Mouse (Mus musculus) forebrain, embryonic 14.5 days (tissue): ENCODE measurements around the gene Lhx9. TPM values are rescaled to one million over a fixed set of nuclear protein-coding genes. Genes with fewer than 3 reads are reported as not detected.

Experiments
- ATAC-seq: fragments of 200-750 bp; cut with Nextera tagmentation; 2 replicates; pipeline ENCODE4 v1.8.0; 2017; ENCODE audit warnings: mild to moderate bottlenecking, moderate library complexity
- DNase-seq: peaks from one replicate; pipeline ENCODE4 v3.0.0-alpha.2; 2015; ENCODE audit warnings: low spot score
- H3K27ac ChIP-seq: fragments of 300-500 bp; sonication (generic); 2 replicates; pipeline ENCODE4 v1.5.1; 2014; ENCODE audit warnings: low read depth, mild to moderate bottlenecking, control low read depth, low read length, moderate library complexity
- H3K27me3 ChIP-seq: fragments of 300-500 bp; sonication (generic); replicated peaks from 2 replicates; pipeline ENCODE4 v1.6.1; 2014; ENCODE audit warnings: low read length, control low read depth, mixed read lengths; ENCODE audit not compliant: control insufficient read depth, insufficient read depth
- H3K36me3 ChIP-seq: fragments of 300-500 bp; sonication (generic); 2 replicates; pipeline ENCODE4 v1.6.1; 2014; ENCODE audit warnings: low read length, control low read depth; ENCODE audit not compliant: control insufficient read depth, insufficient read depth
- H3K4me1 ChIP-seq: fragments of 300-500 bp; sonication (generic); 2 replicates; pipeline ENCODE4 v1.6.1; 2014; ENCODE audit warnings: antibody characterized with exemption, low read length, control low read depth; ENCODE audit not compliant: control insufficient read depth, insufficient read depth
- H3K4me2 ChIP-seq: fragments of 300-500 bp; sonication (generic); 2 replicates; pipeline ENCODE4 v1.6.1; 2014; ENCODE audit warnings: mild to moderate bottlenecking, control low read depth, low read length
- H3K4me3 ChIP-seq: fragments of 300-500 bp; sonication (generic); 2 replicates; pipeline ENCODE4 v1.5.1; 2014; ENCODE audit warnings: low read depth, low read length, control low read depth
- H3K9ac ChIP-seq: fragments of 300-500 bp; sonication (generic); 2 replicates; pipeline ENCODE4 v1.6.1; 2014; ENCODE audit warnings: mild to moderate bottlenecking, low read length, control low read depth, moderate library complexity
- H3K9me3 ChIP-seq: fragments of 300-500 bp; sonication (generic); replicated peaks from 2 replicates; pipeline ENCODE4 v1.6.1; 2016; ENCODE audit warnings: low read length, control low read depth, mixed read lengths; ENCODE audit not compliant: control insufficient read depth
- WGBS: fragments of 180-500 bp; shearing (Covaris S2); extraction: QIAGEN DNeasy Blood & Tissue Kit; methylation state at CpG from one replicate; pipeline ENCODE4 v1.1.7; 2014; 5-methylcytosine and 5-hydroxymethylcytosine counted together
- polyA plus RNA-seq: library from polyadenylated mRNA; unstranded; fragments of >200 nt; fragmentation: Nextera tagmentation; extraction: Ambion mirVana; gene quantifications from 2 replicates; pipeline ENCODE4 v1.2.1, GENCODE M21; 2014

The Lhx9 gene
- polyA plus RNA-seq, 1 experiment from 2014 or later: 15.2 TPM

DNA sequence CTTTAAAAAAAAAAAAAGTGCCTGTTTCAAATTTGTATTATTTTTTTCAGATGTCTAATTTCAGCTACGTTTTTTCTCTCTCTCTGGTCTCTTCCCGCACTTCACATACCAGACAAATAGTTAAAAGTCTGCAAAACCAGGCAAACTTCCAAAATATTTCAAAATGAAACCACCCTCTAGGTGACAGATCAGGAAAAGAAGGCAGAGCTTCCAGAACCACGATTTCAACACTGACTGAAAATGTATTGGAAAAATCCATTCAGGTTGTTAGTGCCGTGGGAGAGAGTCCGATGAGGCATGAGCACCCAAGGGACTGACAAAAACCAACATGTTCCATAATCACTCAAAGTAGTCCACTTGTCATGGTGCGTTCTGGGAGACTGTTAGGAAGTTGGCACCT is 21.5 kb downstream of the Lhx9 start:
- H3K27ac ChIP-seq: no peak overlapping the region
- H3K36me3 ChIP-seq: no peaks in the 10 kb centered on the region
- no peak for DNase-seq
- H3K4me2 ChIP-seq: no peak overlapping the region
- H3K9me3 ChIP-seq: no peaks in the 10 kb centered on the region
- no peak for ATAC-seq
- no peak overlapping the region for H3K4me3 ChIP-seq
- WGBS: 74% methylated on average over 6 of the region's 6 CpGs
- H3K27me3 ChIP-seq: no peaks in the 10 kb centered on the region
- no peaks in the 10 kb centered on the region for H3K4me1 ChIP-seq
- H3K9ac ChIP-seq: no peak overlapping the region

GRCm38 (mm10) chr1:138822985-138823322 is 25.4 kb downstream of the Lhx9 start:
- Histone ChIP-seq H3K4me2 (no peak overlapping the region), H3K9ac (no peak overlapping the region), H3K4me3 (no peak overlapping the region), H3K27me3 (no peaks in the 10 kb centered on the region), H3K4me1 (no peaks in the 10 kb centered on the region), H3K9me3 (no peaks in the 10 kb centered on the region), H3K36me3 (no peaks in the 10 kb centered on the region), H3K27ac (no peak overlapping the region)
- no peak for ATAC-seq
- no peak for DNase-seq
- 100% methylated on average over 1 of the region's 1 CpGs for WGBS

DNA sequence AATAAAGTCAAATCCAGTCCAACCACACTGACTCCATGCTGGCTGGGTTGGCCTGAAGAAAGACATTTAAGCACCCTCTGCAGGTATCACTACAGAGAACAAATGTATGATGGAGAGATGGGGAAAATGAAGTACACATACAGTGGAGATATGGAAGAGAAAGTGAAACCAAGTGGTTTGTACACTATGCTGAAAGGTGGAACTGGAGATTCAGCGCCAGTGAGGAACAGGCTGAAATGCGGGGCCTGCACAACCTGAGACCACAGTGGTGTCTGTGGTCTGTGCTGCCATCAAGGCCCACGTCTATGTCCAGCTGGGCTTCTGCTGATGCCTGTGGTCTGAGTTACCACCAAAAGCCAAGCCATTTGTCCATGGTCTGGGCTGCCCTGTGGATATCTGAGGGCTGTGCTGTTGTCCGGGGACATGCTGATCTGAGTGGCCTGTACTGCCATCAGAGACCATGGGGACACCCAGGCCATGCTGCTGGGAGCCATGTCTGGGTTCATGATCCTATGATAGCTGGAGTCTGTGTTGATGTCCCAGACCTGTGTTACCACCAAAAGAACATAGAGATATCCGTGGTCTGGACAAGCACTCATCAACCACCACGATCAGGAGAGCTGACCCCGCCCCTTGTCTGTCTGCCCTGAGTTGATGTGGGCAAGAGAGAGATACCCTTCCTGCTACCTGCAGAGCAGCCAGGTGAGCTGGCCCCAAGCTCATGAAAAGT is 26.0 kb downstream of the Lhx9 start:
- DNase-seq (no peak), ATAC-seq (no peak)
- no peaks in the 10 kb centered on the region for H3K9me3 ChIP-seq
- no peak overlapping the region for H3K4me3 ChIP-seq
- H3K9ac ChIP-seq: no peak overlapping the region
- H3K27me3 ChIP-seq: no peaks in the 10 kb centered on the region
- H3K4me2 ChIP-seq: no peak overlapping the region
- WGBS: 89% methylated on average over 7 of the region's 7 CpGs
- H3K36me3 ChIP-seq: no peaks in the 10 kb centered on the region
- H3K4me1 ChIP-seq: no peaks in the 10 kb centered on the region
- no peak overlapping the region for H3K27ac ChIP-seq

- no peak overlapping the region for H3K4me2 ChIP-seq
- H3K36me3 ChIP-seq: no peaks in the 10 kb centered on the region
- WGBS: 76% methylated on average over 3 of the region's 3 CpGs
- no peak overlapping the region for H3K9ac ChIP-seq
- H3K4me1 ChIP-seq: no peaks in the 10 kb centered on the region
- H3K4me3 ChIP-seq: no peak overlapping the region
- H3K27me3 ChIP-seq: no peaks in the 10 kb centered on the region
- H3K27ac ChIP-seq: no peak overlapping the region
- ATAC-seq (no peak), DNase-seq (no peak)
- no peaks in the 10 kb centered on the region for H3K9me3 ChIP-seq
Observed at GRCm38 (mm10) chr1:138801732-138802131, 46.6 kb downstream of the Lhx9 start.

DNA sequence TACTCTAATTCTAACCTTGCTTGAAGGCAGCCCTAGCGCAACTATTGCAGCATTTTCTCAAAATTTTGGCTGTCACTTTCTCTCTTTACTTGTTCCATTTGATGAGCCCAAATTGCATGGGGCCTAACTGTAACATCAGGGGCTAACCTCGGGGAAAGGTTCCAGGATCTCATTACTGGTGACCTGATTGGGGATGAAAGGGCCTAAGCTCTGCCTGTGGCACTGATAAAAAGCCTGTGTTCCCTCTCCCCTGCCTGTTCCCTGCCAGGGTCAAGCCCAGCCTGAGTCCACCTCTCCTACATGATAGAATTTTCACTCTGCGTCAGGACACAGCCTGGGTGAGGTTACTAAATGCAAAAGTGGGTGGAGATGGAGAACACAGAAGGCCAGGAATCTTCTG is 47.1 kb downstream of the Lhx9 start:
- H3K27me3 ChIP-seq: no peaks in the 10 kb centered on the region
- H3K9me3 ChIP-seq: no peaks in the 10 kb centered on the region
- 74% methylated on average over 3 of the region's 3 CpGs for WGBS
- DNase-seq (no peak), ATAC-seq (no peak)
- no peaks in the 10 kb centered on the region for H3K36me3 ChIP-seq
- no peak overlapping the region for H3K27ac ChIP-seq
- H3K4me1 ChIP-seq: no peaks in the 10 kb centered on the region
- no peak overlapping the region for H3K4me3 ChIP-seq
- H3K4me2 ChIP-seq: no peak overlapping the region
- H3K9ac ChIP-seq: no peak overlapping the region

- no peaks in the 10 kb centered on the region for H3K27me3 ChIP-seq
- H3K36me3 ChIP-seq: no peaks in the 10 kb centered on the region
- H3K4me3 ChIP-seq: no peak overlapping the region
- no peaks in the 10 kb centered on the region for H3K9me3 ChIP-seq
- no peak for ATAC-seq
- DNase-seq: no peak
- no peak overlapping the region for H3K9ac ChIP-seq
- no peak overlapping the region for H3K27ac ChIP-seq
- no peak overlapping the region for H3K4me2 ChIP-seq
- no peaks in the 10 kb centered on the region for H3K4me1 ChIP-seq
Observed at GRCm38 (mm10) chr1:138799692-138800314, 48.6 kb downstream of the Lhx9 start.

- no peak overlapping the region for H3K4me3 ChIP-seq
- H3K27ac ChIP-seq: no peak overlapping the region
- H3K9me3 ChIP-seq: no peaks in the 10 kb centered on the region
- H3K27me3 ChIP-seq: no peaks in the 10 kb centered on the region
- H3K9ac ChIP-seq: no peak overlapping the region
- H3K4me2 ChIP-seq: no peak overlapping the region
- peak; percentile 10 for DNase-seq
- no peaks in the 10 kb centered on the region for H3K36me3 ChIP-seq
- ATAC-seq: no peak
- WGBS: 76% methylated on average over 5 of the region's 5 CpGs
- H3K4me1 ChIP-seq: no peaks in the 10 kb centered on the region
Observed at GRCm38 (mm10) chr1:138798110-138798509, 50.3 kb downstream of the Lhx9 start.

DNA sequence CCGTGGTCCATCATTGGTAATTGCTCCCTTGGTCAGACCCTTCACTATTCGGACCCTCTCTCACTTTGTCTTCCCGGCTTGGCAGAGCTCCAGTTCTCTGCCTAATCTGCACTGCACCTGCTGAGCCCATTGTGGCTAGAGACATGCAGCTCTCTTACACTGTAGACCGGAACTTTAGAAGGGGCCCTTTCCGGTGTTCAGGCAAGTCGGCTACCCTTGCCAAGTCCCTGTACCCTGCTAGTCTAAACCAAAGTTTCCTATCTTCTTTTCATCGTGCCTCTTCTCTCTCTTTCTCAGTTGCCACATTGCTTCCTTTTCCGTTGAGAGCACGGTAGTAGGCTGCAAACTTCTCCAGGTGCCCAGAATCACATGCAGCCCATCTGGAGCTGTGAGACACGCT is 62.5 kb downstream of the Lhx9 start:
- DNase-seq (peak; percentile 13), ATAC-seq (peak; percentile 37; the same call in 1 of the 2 replicates)
- Histone ChIP-seq H3K27ac (no peak overlapping the region), H3K4me2 (no peak overlapping the region), H3K9me3 (no peaks in the 10 kb centered on the region), H3K27me3 (no peaks in the 10 kb centered on the region), H3K4me3 (no peak overlapping the region), H3K4me1 (peaks cover 4% of the 10 kb centered on the region), H3K9ac (no peak overlapping the region), H3K36me3 (no peaks in the 10 kb centered on the region)
- WGBS: 36% methylated on average over 10 of the region's 10 CpGs

GRCm38 (mm10) chr1:138784019-138784418 is 64.4 kb downstream of the Lhx9 start:
- H3K4me1 ChIP-seq: peaks cover 4% of the 10 kb centered on the region
- DNase-seq: no peak
- ATAC-seq: no peak

More at GRCm38 (mm10) chr1:138784019-138784418, 64.4 kb downstream of the Lhx9 start:
- no peaks in the 10 kb centered on the region for H3K27me3 ChIP-seq
- 78% methylated on average over 5 of the region's 5 CpGs for WGBS
- H3K9me3 ChIP-seq: no peaks in the 10 kb centered on the region
- H3K9ac ChIP-seq: no peak overlapping the region
- H3K27ac ChIP-seq: no peak overlapping the region
- no peaks in the 10 kb centered on the region for H3K36me3 ChIP-seq
- H3K4me2 ChIP-seq: no peak overlapping the region
- no peak overlapping the region for H3K4me3 ChIP-seq
